Mouse (Mus musculus) WW6 (cell line): ENCODE measurements around the gene Adam1a.

ENCODE experiments used
- DNase-seq: peaks from one replicate; pipeline ENCODE4 v3.0.0-alpha.2; 2013; ENCODE audit warnings: low read depth, low spot score

Adam1a gene

GRCm38 (mm10) chr5:121500719-121501118 is 44.6 kb downstream of the Adam1a start:
- no peak for DNase-seq

- DNase-seq, result no peak
Measured at GRCm38 (mm10) chr5:121493305-121493704, 52.0 kb downstream of the Adam1a start.

GRCm38 (mm10) chr5:121484801-121485200 is 60.5 kb downstream of the Adam1a start:
- DNase-seq, result no peak

GRCm38 (mm10) chr5:121477680-121478079 is 67.6 kb downstream of the Adam1a start:
- DNase-seq, result no peak

- no peak for DNase-seq
Measured at GRCm38 (mm10) chr5:121476040-121476439, 69.2 kb downstream of the Adam1a start.

GRCm38 (mm10) chr5:121474610-121475009 is 70.7 kb downstream of the Adam1a start:
- no peak for DNase-seq

GRCm38 (mm10) chr5:121472411-121472810 is 72.9 kb downstream of the Adam1a start:
- no peak for DNase-seq

GRCm38 (mm10) chr5:121469566-121469965 is 75.7 kb downstream of the Adam1a start:
- DNase-seq, result no peak
